Mouse (Mus musculus): Measurements from ENCODE around the gene Otub1. TPM values are rescaled to one million over a fixed set of nuclear protein-coding genes. Genes with fewer than 3 reads are reported as not detected.

Otub1 gene
- polyA plus RNA-seq, 1 experiment from 2014 or later: 121 TPM

- no peak for ATAC-seq (ENCODE audit: low FRiP score, low TSS enrichment)
- H3K9me3 ChIP-seq (ENCODE audit: control insufficient read depth, low read length): no peaks in the 10 kb centered on the region
- no peak overlapping the region for H3K9ac ChIP-seq (ENCODE audit: low read length)
- no peak for TF ChIP-seq CTCF (IDR thresholded peaks at IDR 0.05; ENCODE audit: low read depth)
- TF ChIP-seq EP300 (optimal IDR thresholded peaks at IDR 0.05): no peak
- H3K4me1 ChIP-seq (replicated peaks; ENCODE audit: control insufficient read depth, insufficient read depth): no peaks in the 10 kb centered on the region
- DNase-seq (ENCODE audit: low spot score): no peak
- no peak overlapping the region for H3K4me2 ChIP-seq (replicated peaks; ENCODE audit: low read depth)
- H3K27me3 ChIP-seq (ENCODE audit: control insufficient read depth, insufficient read depth, low read length): no peaks in the 10 kb centered on the region
- 82% methylated on average over 7 of the region's 7 CpGs for WGBS
- H3K27ac ChIP-seq (replicated peaks): no peak overlapping the region
- no peak overlapping the region for H3K4me3 ChIP-seq (ENCODE audit: low read depth, low read length)
- H3K36me3 ChIP-seq (ENCODE audit: control insufficient read depth, insufficient read depth, low read length): no peaks in the 10 kb centered on the region
Observed at GRCm38 (mm10) chr19:7151300-7151926, 54.7 kb downstream of the Otub1 start.

GRCm38 (mm10) chr19:7149158-7149685, 56.9 kb downstream of the Otub1 start:
- H3K9ac ChIP-seq (ENCODE audit: low read length): no peak overlapping the region
- no peak overlapping the region for H3K4me2 ChIP-seq (replicated peaks; ENCODE audit: low read depth)
- no peak overlapping the region for H3K4me3 ChIP-seq (ENCODE audit: low read depth, low read length)
- 77% methylated on average over 7 of the region's 7 CpGs for WGBS
- DNase-seq (ENCODE audit: low spot score) (no peak), ATAC-seq (ENCODE audit: low FRiP score, low TSS enrichment) (no peak)
- H3K27me3 ChIP-seq (ENCODE audit: control insufficient read depth, insufficient read depth, low read length): no peaks in the 10 kb centered on the region
- H3K4me1 ChIP-seq (replicated peaks; ENCODE audit: control insufficient read depth, insufficient read depth): no peaks in the 10 kb centered on the region
- no peak overlapping the region for H3K27ac ChIP-seq (replicated peaks)
- no peaks in the 10 kb centered on the region for H3K9me3 ChIP-seq (ENCODE audit: control insufficient read depth, low read length)
- no peaks in the 10 kb centered on the region for H3K36me3 ChIP-seq (ENCODE audit: control insufficient read depth, insufficient read depth, low read length)
- no peak for TF ChIP-seq EP300 (optimal IDR thresholded peaks at IDR 0.05)
- TF ChIP-seq CTCF (IDR thresholded peaks at IDR 0.05; ENCODE audit: low read depth): no peak

GRCm38 (mm10) chr19:7148541-7149085, 57.5 kb downstream of the Otub1 start:
- Histone ChIP-seq H3K9me3 (ENCODE audit: control insufficient read depth, low read length) (no peaks in the 10 kb centered on the region), H3K36me3 (ENCODE audit: control insufficient read depth, insufficient read depth, low read length) (no peaks in the 10 kb centered on the region), H3K27ac (replicated peaks) (no peak overlapping the region), H3K4me2 (replicated peaks; ENCODE audit: low read depth) (no peak overlapping the region), H3K4me1 (replicated peaks; ENCODE audit: control insufficient read depth, insufficient read depth) (0 out of 2 replicates have a peak, but pooled peaks cover 3% of the 10 kb centered on the region), H3K9ac (ENCODE audit: low read length) (no peak overlapping the region), H3K27me3 (ENCODE audit: control insufficient read depth, insufficient read depth, low read length) (no peaks in the 10 kb centered on the region), H3K4me3 (ENCODE audit: low read depth, low read length) (no peak overlapping the region)
- 68% methylated on average over 8 of the region's 8 CpGs for WGBS
- ATAC-seq (ENCODE audit: low FRiP score, low TSS enrichment) (no peak), DNase-seq (ENCODE audit: low spot score) (no peak)
- TF ChIP-seq EP300 (optimal IDR thresholded peaks at IDR 0.05) (no peak), CTCF (IDR thresholded peaks at IDR 0.05; ENCODE audit: low read depth) (no peak)

Other genes with a start within 250 kb of the Otub1 start
- gene Ppp1r14b, start 231.3 kb downstream of the Otub1 start, polyA plus RNA-seq (2015; fragmentation: Nextera tagmentation; extraction: Ambion mirVana): 143 and 148 TPM in 2 replicates
- gene Plcb3, start 229.8 kb downstream of the Otub1 start, polyA plus RNA-seq (2015; fragmentation: Nextera tagmentation; extraction: Ambion mirVana): 30.0 and 33.2 TPM in 2 replicates
- 130 and 134 TPM in 2 replicates for gene Fkbp2, start 225.8 kb downstream of the Otub1 start, polyA plus RNA-seq (2015; fragmentation: Nextera tagmentation; extraction: Ambion mirVana)
- gene Vegfb, start 218.7 kb downstream of the Otub1 start, polyA plus RNA-seq (2015; fragmentation: Nextera tagmentation; extraction: Ambion mirVana): 26.2 and 28.0 TPM in 2 replicates
- gene Dnajc4, start 213.7 kb downstream of the Otub1 start, polyA plus RNA-seq (2015; fragmentation: Nextera tagmentation; extraction: Ambion mirVana): 33.0 and 37.2 TPM in 2 replicates
- 21.1 and 21.2 TPM in 2 replicates for gene Nudt22, start 210.2 kb downstream of the Otub1 start, polyA plus RNA-seq (2015; fragmentation: Nextera tagmentation; extraction: Ambion mirVana)
- gene Trpt1, start 210.2 kb downstream of the Otub1 start, polyA plus RNA-seq (2015; fragmentation: Nextera tagmentation; extraction: Ambion mirVana): 10.0 and 10.1 TPM in 2 replicates
- 7.6 and 8.1 TPM in 2 replicates for gene Fermt3, start 186.8 kb downstream of the Otub1 start, polyA plus RNA-seq (2015; fragmentation: Nextera tagmentation; extraction: Ambion mirVana)
- 67.9 and 69.7 TPM in 2 replicates for gene Stip1, start 166.3 kb downstream of the Otub1 start, polyA plus RNA-seq (2015; fragmentation: Nextera tagmentation; extraction: Ambion mirVana)
- 16.8 and 20.5 TPM in 2 replicates for gene Macrod1, start 149.5 kb downstream of the Otub1 start, polyA plus RNA-seq (2015; fragmentation: Nextera tagmentation; extraction: Ambion mirVana)
- gene Flrt1, start 100.6 kb downstream of the Otub1 start, polyA plus RNA-seq (2015; fragmentation: Nextera tagmentation; extraction: Ambion mirVana): 1.1 and 1.6 TPM in 2 replicates
- 1,651 and 1,766 TPM in 2 replicates for gene Cox8a, start 11.3 kb upstream of the Otub1 start, polyA plus RNA-seq (2015; fragmentation: Nextera tagmentation; extraction: Ambion mirVana)
- gene Naa40, start 34.9 kb upstream of the Otub1 start, polyA plus RNA-seq (2015; fragmentation: Nextera tagmentation; extraction: Ambion mirVana): 20.1 and 20.5 TPM in 2 replicates
- gene Rcor2, start 61.0 kb upstream of the Otub1 start, polyA plus RNA-seq (2015; fragmentation: Nextera tagmentation; extraction: Ambion mirVana): 2.2 and 2.4 TPM in 2 replicates
- 44.7 and 56.0 TPM in 2 replicates for gene Mark2, start 135.5 kb upstream of the Otub1 start, polyA plus RNA-seq (2015; fragmentation: Nextera tagmentation; extraction: Ambion mirVana)
- gene Spindoc, start 176.7 kb upstream of the Otub1 start, polyA plus RNA-seq (2015; fragmentation: Nextera tagmentation; extraction: Ambion mirVana): 13.5 and 14.2 TPM in 2 replicates
- 2.6 and 3.3 TPM in 2 replicates for gene 2700081O15Rik, start 211.3 kb upstream of the Otub1 start, polyA plus RNA-seq (2015; fragmentation: Nextera tagmentation; extraction: Ambion mirVana)

Measured in stomach, postnatal 0 days (tissue).